Mouse (Mus musculus) left cerebral cortex, postnatal 25 days (tissue): ENCODE measurements around the gene Tex38. TPM values are rescaled to one million over a fixed set of nuclear protein-coding genes. Genes with fewer than 3 reads are reported as not detected.

ENCODE experiments used
- total RNA-seq, 2 experiments: library from RNA; stranded (reverse); gene quantifications; 2 replicates each; pipeline ENCODE4 v1.2.3; 2021

The Tex38 gene
- total RNA-seq, 2 experiments from 2014 or later, result not detected

Other genes starting within 250 kb of the Tex38 start
- gene Cyp4a31, start 217.4 kb downstream of the Tex38 start, total RNA-seq, result not detected
- not detected for gene Cyp4a32, start 180.0 kb downstream of the Tex38 start, total RNA-seq
- 1 to 10 TPM; 2.2 to 2.6 TPM for gene Cyp4b1, start 133.3 kb downstream of the Tex38 start, total RNA-seq
- gene Efcab14, start 43.3 kb downstream of the Tex38 start, total RNA-seq, result 10 to 100 TPM; 50.9 to 52.1 TPM
- 10 to 100 TPM; 53.1 to 63.6 TPM for gene Atpaf1, start 3.8 kb upstream of the Tex38 start, total RNA-seq
- 1 to 10 TPM; 3.3 to 4.4 TPM for gene Mob3c, start 47.1 kb upstream of the Tex38 start, total RNA-seq
- 10 to 100 TPM; 33.1 to 38.6 TPM for gene Mknk1, start 58.2 kb upstream of the Tex38 start, total RNA-seq
- gene Kncn, start 103.4 kb upstream of the Tex38 start, total RNA-seq, result under 1 TPM; 0.21 to 0.23 TPM
- gene 6430628N08Rik, start 109.6 kb upstream of the Tex38 start, total RNA-seq, result under 1 TPM; 0.27 to 0.37 TPM
- not detected for gene Dmbx1, start 158.9 kb upstream of the Tex38 start, total RNA-seq
- 10 to 100 TPM; 88.4 to 89.8 TPM for gene Faah, start 236.9 kb upstream of the Tex38 start, total RNA-seq